Mouse (Mus musculus) intestine, embryonic 14.5 days (tissue): ENCODE data around the gene Tbc1d2. TPM values are rescaled to one million over a fixed set of nuclear protein-coding genes. Genes with fewer than 3 reads are reported as not detected.
A peak's percentile ranks its signal among the peaks of the same experiment; 100 is the strongest.
"Not testable (repeated sequence)": the region's sequence is repeated elsewhere in the genome, so short reads cannot be mapped to it uniquely, and the experiment has no call there.

Source experiments
- ATAC-seq: fragments of 200-750 bp; cut with Nextera tagmentation; replicated peaks from 2 replicates; pipeline ENCODE4 v1.8.0; 2017; ENCODE audit warnings: low read depth, moderate number of reproducible peaks, moderate TSS enrichment, moderate library complexity; ENCODE audit not compliant: low FRiP score, low TSS enrichment
- DNase-seq: peaks from one replicate; pipeline ENCODE4 v3.0.0-alpha.2; 2018; ENCODE audit warnings: low spot score
- H3K27ac ChIP-seq: fragments of 300-500 bp; sonication (generic); 2 replicates; pipeline ENCODE4 v1.5.1; 2014; ENCODE audit warnings: low read depth, mild to moderate bottlenecking, control low read depth
- H3K27me3 ChIP-seq: fragments of 300-500 bp; sonication (generic); replicated peaks from 2 replicates; pipeline ENCODE4 v1.6.1; 2014; ENCODE audit warnings: low read length, control low read depth; ENCODE audit not compliant: control insufficient read depth, insufficient read depth
- H3K36me3 ChIP-seq: fragments of 300-500 bp; sonication (generic); 2 replicates; pipeline ENCODE4 v1.6.1; 2014; ENCODE audit warnings: low read length, control low read depth; ENCODE audit not compliant: control insufficient read depth, insufficient read depth
- H3K4me1 ChIP-seq: fragments of 300-500 bp; sonication (generic); replicated peaks from 2 replicates; pipeline ENCODE4 v1.6.1; 2014; ENCODE audit warnings: low read length, control low read depth, mixed read lengths; ENCODE audit not compliant: control insufficient read depth, insufficient read depth
- H3K4me2 ChIP-seq: fragments of 300-500 bp; sonication (generic); 2 replicates; pipeline ENCODE4 v1.6.1; 2014; ENCODE audit warnings: low read length
- H3K4me3 ChIP-seq: fragments of 300-500 bp; sonication (generic); 2 replicates; pipeline ENCODE4 v1.5.1; 2014; ENCODE audit warnings: low read depth, low read length, control low read depth, mixed read lengths
- H3K9ac ChIP-seq: fragments of 300-500 bp; sonication (generic); 2 replicates; pipeline ENCODE4 v1.6.1; 2014; ENCODE audit warnings: mild to moderate bottlenecking, low read length
- H3K9me3 ChIP-seq: fragments of 300-500 bp; sonication (generic); 2 replicates; pipeline ENCODE4 v1.6.1; 2016; ENCODE audit warnings: low read length, control low read depth; ENCODE audit not compliant: control insufficient read depth
- WGBS: fragments of 180-500 bp; shearing (Covaris S2); extraction: QIAGEN DNeasy Blood & Tissue Kit; methylation state at CpG from one replicate; pipeline ENCODE4 v1.1.7; 2014; 5-methylcytosine and 5-hydroxymethylcytosine counted together
- polyA plus RNA-seq: library from polyadenylated mRNA; unstranded; fragments of >200 nt; fragmentation: Nextera tagmentation; extraction: Ambion mirVana; gene quantifications from 2 replicates; pipeline ENCODE4 v1.2.1, GENCODE M21; 2014

Tbc1d2 gene
- polyA plus RNA-seq, 1 experiment from 2014 or later = 4.8 TPM

DNA sequence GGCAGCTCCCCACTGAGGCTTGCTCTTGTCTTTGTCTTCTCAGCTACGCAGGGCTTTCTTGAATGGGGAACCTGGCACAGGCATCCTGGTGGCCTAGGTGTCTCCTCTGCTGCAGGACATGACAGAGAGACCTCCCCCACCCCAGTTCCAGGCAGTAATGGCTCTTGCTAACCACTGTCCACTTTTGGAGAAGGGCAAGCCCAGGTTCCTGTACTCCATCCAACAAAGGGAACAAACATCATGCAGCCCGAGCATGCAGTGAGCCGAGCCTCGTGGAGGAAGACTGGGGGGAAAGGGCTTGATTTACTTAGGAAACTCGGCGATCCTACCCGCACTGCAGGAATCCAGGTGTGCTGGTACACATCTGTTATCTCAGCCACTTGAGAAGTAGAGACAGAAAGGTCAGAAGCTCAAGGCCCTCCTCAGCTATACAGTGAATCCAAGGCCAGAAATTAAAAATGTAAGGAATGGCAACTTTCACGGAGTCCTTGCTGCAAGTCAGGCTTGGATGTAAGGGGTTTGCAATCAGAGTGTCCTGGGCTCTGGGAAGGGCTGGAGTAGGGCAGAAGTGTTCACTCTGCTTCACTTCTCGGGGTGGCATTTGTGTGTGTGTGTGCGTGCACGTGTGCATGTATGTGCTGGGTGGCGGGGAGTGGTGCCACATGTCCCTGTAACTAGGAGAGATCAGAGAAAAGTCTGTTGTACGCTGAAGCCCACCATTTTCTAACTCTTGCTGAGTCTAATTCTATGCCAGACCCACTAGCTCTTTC is 64.8 kb downstream of the Tbc1d2 start:
- H3K36me3 ChIP-seq = no peaks in the 10 kb centered on the region
- no peaks in the 10 kb centered on the region for H3K4me1 ChIP-seq
- H3K9me3 ChIP-seq = no peaks in the 10 kb centered on the region
- ATAC-seq = no peak
- WGBS = 68% methylated on average over 13 of the region's 13 CpGs
- DNase-seq = no peak
- no peak overlapping the region for H3K4me3 ChIP-seq
- no peak overlapping the region for H3K27ac ChIP-seq
- H3K9ac ChIP-seq = no peak overlapping the region
- H3K4me2 ChIP-seq = no peak overlapping the region
- no peaks in the 10 kb centered on the region for H3K27me3 ChIP-seq

DNA sequence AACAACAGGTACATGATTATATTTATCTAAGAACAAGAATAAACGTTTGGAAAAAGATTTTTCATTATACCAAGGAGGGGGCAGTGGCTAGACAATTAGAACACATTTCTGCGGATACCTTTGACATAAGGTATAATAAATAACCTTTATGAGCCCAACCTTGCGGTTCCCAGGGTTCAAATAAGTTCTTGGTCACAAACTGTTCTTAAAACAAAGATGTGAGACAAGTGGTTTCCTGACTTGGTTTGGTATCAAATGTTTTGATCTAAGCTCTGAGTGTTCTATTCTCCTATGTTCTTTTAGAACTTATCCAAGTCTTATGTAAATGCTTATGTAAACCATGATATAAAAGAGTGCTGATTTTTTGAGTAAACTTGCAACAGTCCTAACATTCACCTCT is 65.5 kb downstream of the Tbc1d2 start:
- H3K9me3 ChIP-seq, ATAC-seq, H3K9ac ChIP-seq, H3K36me3 ChIP-seq, DNase-seq, H3K4me2 ChIP-seq, H3K27ac ChIP-seq, H3K4me1 ChIP-seq, H3K27me3 ChIP-seq, H3K4me3 ChIP-seq: not testable (repeated sequence)
- 40% methylated on average over 3 of the region's 3 CpGs for WGBS

- H3K4me2 ChIP-seq, H3K4me3 ChIP-seq, H3K9ac ChIP-seq, H3K36me3 ChIP-seq, ATAC-seq, H3K9me3 ChIP-seq, H3K27me3 ChIP-seq, H3K27ac ChIP-seq, DNase-seq, H3K4me1 ChIP-seq: not testable (repeated sequence)
- WGBS = 69% methylated on average over 2 of the region's 6 CpGs
Observed at GRCm38 (mm10) chr4:46584084-46584483, 65.9 kb downstream of the Tbc1d2 start.

DNA sequence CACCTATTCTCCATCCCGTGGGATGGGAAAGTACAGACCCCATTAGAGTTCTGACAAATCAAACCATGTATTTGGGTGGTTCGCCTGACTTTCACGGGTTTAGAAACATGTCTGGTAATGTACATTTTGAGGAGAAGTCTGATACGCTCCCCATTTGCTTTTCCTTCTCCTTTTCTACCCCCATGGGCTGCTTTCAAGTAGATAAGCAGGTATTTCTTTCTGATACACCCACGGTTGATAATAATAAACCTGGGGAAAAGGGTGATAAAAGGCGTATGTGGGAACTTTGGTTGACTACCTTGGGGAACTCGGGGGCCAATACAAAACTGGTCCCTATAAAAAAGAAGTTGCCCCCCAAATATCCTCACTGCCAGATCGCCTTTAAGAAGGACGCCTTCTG is 68.0 kb downstream of the Tbc1d2 start:
- not testable (repeated sequence) for H3K4me1 ChIP-seq, H3K4me3 ChIP-seq, H3K9me3 ChIP-seq, H3K27ac ChIP-seq, H3K27me3 ChIP-seq, ATAC-seq, H3K4me2 ChIP-seq, DNase-seq, H3K9ac ChIP-seq, H3K36me3 ChIP-seq
- 86% methylated on average over 8 of the region's 9 CpGs for WGBS

- ATAC-seq, H3K9me3 ChIP-seq, H3K4me3 ChIP-seq, H3K4me1 ChIP-seq, H3K9ac ChIP-seq, H3K27ac ChIP-seq, H3K4me2 ChIP-seq, H3K27me3 ChIP-seq, H3K36me3 ChIP-seq, DNase-seq: not testable (repeated sequence)
- WGBS = 95% methylated on average over 22 of the region's 22 CpGs
Observed at GRCm38 (mm10) chr4:46581577-46581976, 68.4 kb downstream of the Tbc1d2 start.

DNA sequence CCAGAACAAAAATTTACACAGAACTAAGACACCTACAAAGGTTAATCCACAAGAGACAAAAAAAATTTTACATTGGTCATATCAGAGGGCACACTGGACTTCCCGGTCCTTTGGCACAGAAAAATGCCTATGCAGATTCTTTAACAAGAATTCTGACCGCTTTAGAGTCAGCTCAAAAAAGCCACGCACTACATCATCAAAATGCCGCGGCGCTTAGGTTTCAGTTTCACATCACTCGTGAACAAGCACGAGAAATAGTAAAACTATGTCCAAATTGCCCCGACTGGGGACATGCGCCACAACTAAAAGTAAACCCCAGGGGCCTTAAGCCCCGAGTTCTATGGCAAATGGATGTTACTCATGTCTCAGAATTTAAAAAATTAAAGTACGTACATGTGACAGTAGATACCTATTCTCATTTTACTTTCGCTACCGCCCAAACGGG is 69.2 kb downstream of the Tbc1d2 start:
- not testable (repeated sequence) for H3K4me1 ChIP-seq, H3K27me3 ChIP-seq, H3K4me3 ChIP-seq, H3K36me3 ChIP-seq, H3K9ac ChIP-seq, DNase-seq, H3K9me3 ChIP-seq, ATAC-seq, H3K27ac ChIP-seq, H3K4me2 ChIP-seq
- WGBS = 91% methylated on average over 15 of the region's 15 CpGs

- DNase-seq, H3K4me3 ChIP-seq, H3K4me1 ChIP-seq, H3K36me3 ChIP-seq, H3K9me3 ChIP-seq, H3K4me2 ChIP-seq, H3K27me3 ChIP-seq, H3K9ac ChIP-seq, H3K27ac ChIP-seq: not testable (repeated sequence)
- ATAC-seq = peak; percentile 75
- 77% methylated on average over 8 of the region's 8 CpGs for WGBS
Observed at GRCm38 (mm10) chr4:46578796-46579346, 71.1 kb downstream of the Tbc1d2 start.

DNA sequence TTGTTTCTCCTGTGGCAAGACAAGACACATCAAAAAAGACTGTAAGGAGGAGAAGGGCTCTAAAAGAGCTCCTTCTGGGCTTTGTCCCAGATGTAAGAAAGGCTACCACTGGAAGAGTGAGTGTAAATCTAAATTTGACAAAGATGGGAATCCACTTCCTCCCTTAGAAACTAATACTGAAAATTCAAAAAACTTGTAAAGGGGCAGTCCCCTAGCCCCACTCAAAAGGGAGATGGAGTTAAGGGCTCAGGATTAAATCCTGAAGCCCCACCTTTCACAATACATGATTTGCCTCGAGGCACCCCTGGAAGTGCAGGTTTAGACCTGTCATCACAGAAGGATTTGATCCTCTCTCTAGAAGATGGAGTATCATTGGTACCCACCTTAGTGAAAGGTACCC is 71.8 kb downstream of the Tbc1d2 start:
- Histone ChIP-seq H3K27me3 (no peaks in the 10 kb centered on the region), H3K27ac (no peak overlapping the region), H3K36me3 (no peaks in the 10 kb centered on the region), H3K9ac (no peak overlapping the region), H3K4me3 (no peak overlapping the region), H3K4me1 (no peaks in the 10 kb centered on the region), H3K9me3 (0 out of 2 replicates have a peak, but pooled peaks cover 4% of the 10 kb centered on the region), H3K4me2 (no peak overlapping the region)
- 69% methylated on average over 1 of the region's 1 CpGs for WGBS
- no peak for ATAC-seq
- no peak for DNase-seq
